23 mouse cellular contexts compared by ENCODE assay signal in the genomic region with DNA sequence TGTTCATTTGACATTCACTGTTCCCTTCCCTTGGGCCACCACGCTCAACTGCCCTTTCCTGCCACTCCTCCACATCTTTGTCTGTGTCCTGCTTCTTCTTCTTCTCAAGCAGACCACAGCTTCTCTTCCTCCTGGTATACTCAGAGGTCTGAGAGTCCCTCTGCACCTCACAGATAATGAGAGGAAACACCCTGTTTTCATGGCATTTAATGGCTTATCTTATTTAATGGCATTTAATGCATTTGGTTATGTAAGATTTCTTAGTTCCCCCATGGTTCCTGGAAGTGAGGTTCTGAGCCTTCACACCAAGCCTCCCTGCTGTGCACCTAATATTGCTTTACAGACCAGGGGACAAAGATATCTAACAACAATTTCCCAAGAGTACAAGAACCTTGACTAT.
A peak's percentile ranks its signal among the peaks of the same experiment; 100 is the strongest.
DNase-seq lines count a peak whose midpoint lies in the region; ATAC-seq lines count a peak whose summit lies in the region.
"Had no signal": no experiment of that assay in that cellular context is flagged by ENCODE, and none has a peak within 500 bp of the region (broad histone marks: within the 10 kb centered on the region; RNA-seq: fewer than 3 reads in every experiment).

No protein-coding gene starts in this region.

- no peak for ATAC-seq in erythroblast, adult 5-6 weeks (replicated peaks; ENCODE audit: low FRiP score, poor library complexity, severe bottlenecking)
- peak; percentile 87 for ATAC-seq in liver, embryonic 12.5 days
- peak; percentile 81 for ATAC-seq in liver, embryonic 16.5 days (ENCODE audit: low read depth)
- ATAC-seq: CD4-positive, CD25-positive, alpha-beta regulatory T cell, adult 4 months; forebrain, embryonic 13.5 days; forebrain, postnatal 0 days had no signal

- no peaks in the 10 kb centered on the region for H3K9me3 ChIP-seq in erythroblast, embryonic 14.5 days (ENCODE audit: control insufficient read depth, low read length)
- H3K9me3 ChIP-seq in liver, embryonic 12.5 days (replicated peaks), result no peaks in the 10 kb centered on the region
- no peaks in the 10 kb centered on the region for H3K9me3 ChIP-seq in liver, embryonic 16.5 days (replicated peaks; ENCODE audit: control insufficient read depth, low read length)
- H3K9me3 ChIP-seq in heart, embryonic 10.5 days, result no peaks in the 10 kb centered on the region
- H3K9me3 ChIP-seq: embryonic facial prominence, embryonic 12.5 days; forebrain, embryonic 13.5 days; heart, embryonic 12.5 days; hindbrain, embryonic 10.5 days had no signal

- peak overlapping the region; percentile 74 for H3K27ac ChIP-seq in liver, embryonic 12.5 days
- peak overlapping the region; percentile 56 for H3K27ac ChIP-seq in liver, embryonic 16.5 days (ENCODE audit: low read length)
- H3K27ac ChIP-seq in heart, embryonic 10.5 days, result no peak overlapping the region
- H3K27ac ChIP-seq: embryonic facial prominence, embryonic 12.5 days; forebrain, embryonic 13.5 days; heart, adult 2 months; hindbrain, embryonic 10.5 days; hindbrain, embryonic 14.5 days had no signal

- WGBS in liver, embryonic 12.5 days (ENCODE audit: insufficient replicate concordance), result 42% methylated on average over 1 of the region's 1 CpGs
- 25% methylated on average over 1 of the region's 1 CpGs for WGBS in liver, embryonic 16.5 days (ENCODE audit: insufficient replicate concordance)
- 71% methylated on average over 1 of the region's 1 CpGs for WGBS in heart, embryonic 10.5 days

- no peak overlapping the region for H3K9ac ChIP-seq in liver, embryonic 12.5 days
- no peak overlapping the region for H3K9ac ChIP-seq in liver, embryonic 16.5 days (ENCODE audit: low read depth, low read length)
- H3K9ac ChIP-seq: embryonic facial prominence, embryonic 12.5 days; forebrain, embryonic 13.5 days; forebrain, postnatal 0 days; heart, embryonic 12.5 days; hindbrain, embryonic 14.5 days had no signal

- H3K36me3 ChIP-seq in erythroblast, embryonic 14.5 days (ENCODE audit: control insufficient read depth), result no peaks in the 10 kb centered on the region
- no peaks in the 10 kb centered on the region for H3K36me3 ChIP-seq in liver, embryonic 12.5 days
- no peaks in the 10 kb centered on the region for H3K36me3 ChIP-seq in liver, embryonic 16.5 days (ENCODE audit: control insufficient read depth, insufficient read depth)
- H3K36me3 ChIP-seq in heart, embryonic 10.5 days, result no peaks in the 10 kb centered on the region
- H3K36me3 ChIP-seq: embryonic facial prominence, embryonic 12.5 days; G1E; heart, embryonic 12.5 days; hindbrain, embryonic 10.5 days had no signal

- H3K4me2 ChIP-seq in liver, embryonic 12.5 days, result peak overlapping the region; percentile 54
- peak overlapping the region; percentile 36 for H3K4me2 ChIP-seq in liver, embryonic 16.5 days (ENCODE audit: low read depth, low read length)
- H3K4me2 ChIP-seq: embryonic facial prominence, embryonic 12.5 days; forebrain, embryonic 13.5 days; heart, embryonic 12.5 days; hindbrain, embryonic 14.5 days had no signal

- H3K27me3 ChIP-seq in erythroblast, embryonic 14.5 days (ENCODE audit: control insufficient read depth), result peaks cover 12% of the 10 kb centered on the region
- H3K27me3 ChIP-seq in liver, embryonic 12.5 days (replicated peaks), result no peaks in the 10 kb centered on the region
- H3K27me3 ChIP-seq in liver, embryonic 16.5 days (ENCODE audit: control insufficient read depth, insufficient read depth, low read depth, low read length), result no peaks in the 10 kb centered on the region
- no peaks in the 10 kb centered on the region for H3K27me3 ChIP-seq in heart, embryonic 10.5 days (ENCODE audit: insufficient read depth, poor library complexity, severe bottlenecking)
- H3K27me3 ChIP-seq: embryonic facial prominence, embryonic 12.5 days; forebrain, embryonic 13.5 days; heart, embryonic 12.5 days had no signal

- H3K4me3 ChIP-seq in erythroblast, embryonic 14.5 days (replicated peaks), result peak overlapping the region; percentile 37
- H3K4me3 ChIP-seq in liver, embryonic 12.5 days, result no peak overlapping the region
- no peak overlapping the region for H3K4me3 ChIP-seq in liver, embryonic 16.5 days (ENCODE audit: low read depth, low read length)
- no peak overlapping the region for H3K4me3 ChIP-seq in heart, embryonic 10.5 days
- H3K4me3 ChIP-seq: embryonic facial prominence, embryonic 12.5 days; forebrain, embryonic 13.5 days; heart, adult 2 months; heart, embryonic 12.5 days; hindbrain, embryonic 10.5 days had no signal

- H3K4me1 ChIP-seq in erythroblast, embryonic 14.5 days (ENCODE audit: control insufficient read depth), result peaks cover 59% of the 10 kb centered on the region
- H3K4me1 ChIP-seq in liver, embryonic 12.5 days, result peaks cover 38% of the 10 kb centered on the region
- peaks cover 18% of the 10 kb centered on the region for H3K4me1 ChIP-seq in liver, embryonic 16.5 days (ENCODE audit: control insufficient read depth, low read depth, low read length)
- no peaks in the 10 kb centered on the region for H3K4me1 ChIP-seq in heart, embryonic 10.5 days
- H3K4me1 ChIP-seq: embryonic facial prominence, embryonic 12.5 days; forebrain, embryonic 13.5 days; heart, embryonic 12.5 days; hindbrain, embryonic 10.5 days had no signal

- no peak for DNase-seq in heart, embryonic 10.5 days (ENCODE audit: low spot score)
- DNase-seq in lung, postnatal 4 days, result no peak
- DNase-seq in adrenal gland, adult 8-10 months, result no peak
- DNase-seq: adrenal gland, adult 2 months; adrenal gland, postnatal 36 days; B cell, adult 2 months; cerebellum, adult 11-12 months; cerebellum, adult 9-10 months; cerebellum, postnatal 25 days; forebrain, postnatal 0 days; gastrocnemius, postnatal 14 days; heart, adult 2 months had no signal
